In the genomic region with DNA sequence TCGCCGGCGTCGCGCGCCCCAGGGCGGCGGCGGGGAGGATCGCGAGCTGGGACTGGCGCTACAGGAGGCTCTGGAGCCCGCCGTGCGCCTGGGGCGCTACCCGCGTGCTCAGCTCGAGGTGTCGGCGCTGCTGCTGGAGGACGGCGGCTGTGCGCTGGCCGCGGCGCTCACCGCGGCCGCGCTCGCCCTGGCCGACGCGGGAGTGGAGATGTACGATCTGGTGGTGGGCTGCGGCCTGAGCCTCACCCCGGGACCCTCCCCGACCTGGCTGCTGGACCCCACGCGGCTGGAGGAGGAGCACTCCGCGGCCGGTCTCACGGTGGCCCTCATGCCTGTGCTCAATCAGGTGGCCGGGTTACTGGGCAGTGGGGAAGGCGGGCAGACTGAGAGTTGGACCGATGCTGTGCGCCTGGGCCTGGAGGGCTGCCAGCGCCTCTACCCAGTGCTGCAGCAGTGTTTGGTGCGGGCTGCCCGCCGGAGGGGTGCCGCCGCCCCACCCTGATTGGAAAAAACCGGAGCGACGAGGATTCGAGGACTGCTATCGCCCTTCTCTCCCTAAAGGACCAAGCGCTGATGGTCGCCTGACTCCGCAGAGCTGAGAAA, we compare ENCODE assay signal across 8 mouse cellular contexts. TPM values are rescaled to one million over a fixed set of nuclear protein-coding genes. Genes with fewer than 3 reads are reported as not detected.
A peak's percentile ranks its signal among the peaks of the same experiment; 100 is the strongest.
DNase-seq lines count a peak whose midpoint lies in the region; ATAC-seq and TF ChIP-seq lines count a peak whose summit lies in the region.

No protein-coding gene starts in this region.

- H3K27ac ChIP-seq in forebrain, embryonic 15.5 days (replicated peaks): peak overlapping the region; percentile 78
- H3K27ac ChIP-seq in hindbrain, postnatal 0 days: peak overlapping the region; percentile 70
- peak overlapping the region; percentile 56 for H3K27ac ChIP-seq in limb, embryonic 11.5 days (replicated peaks; ENCODE audit: low read depth, low read length)
- peak overlapping the region; percentile 94 for H3K27ac ChIP-seq in midbrain, embryonic 10.5 days (replicated peaks)

- WGBS in forebrain, embryonic 15.5 days: under 1% methylated on average over 59 of the region's 63 CpGs
- under 1% methylated on average over 43 of the region's 63 CpGs for WGBS in hindbrain, postnatal 0 days
- under 1% methylated on average over 54 of the region's 63 CpGs for WGBS in limb, embryonic 11.5 days
- under 1% methylated on average over 63 of the region's 63 CpGs for WGBS in midbrain, embryonic 10.5 days

- H3K4me2 ChIP-seq in forebrain, embryonic 15.5 days (replicated peaks): peak overlapping the region; percentile 99
- H3K4me2 ChIP-seq in hindbrain, postnatal 0 days (ENCODE audit: low read depth, low read length): peak overlapping the region; percentile 97
- H3K4me2 ChIP-seq in limb, embryonic 11.5 days (ENCODE audit: low read depth, severe bottlenecking): peak overlapping the region; percentile 99

- peaks cover 25% of the 10 kb centered on the region for H3K4me1 ChIP-seq in forebrain, embryonic 15.5 days
- H3K4me1 ChIP-seq in hindbrain, postnatal 0 days (ENCODE audit: insufficient read depth, low read length): peaks cover 15% of the 10 kb centered on the region
- H3K4me1 ChIP-seq in limb, embryonic 11.5 days (ENCODE audit: control insufficient read depth, insufficient read depth, low read length): peaks cover 8% of the 10 kb centered on the region; the same call in 1 of the 2 replicates
- H3K4me1 ChIP-seq in midbrain, embryonic 10.5 days: peaks cover 30% of the 10 kb centered on the region

- peak overlapping the region; percentile 98 for H3K4me3 ChIP-seq in forebrain, embryonic 15.5 days
- peak overlapping the region; percentile 91 for H3K4me3 ChIP-seq in hindbrain, postnatal 0 days (ENCODE audit: low read length)
- peak overlapping the region; percentile 89 for H3K4me3 ChIP-seq in limb, embryonic 11.5 days (ENCODE audit: low read depth, low read length)
- peak overlapping the region; percentile 99 for H3K4me3 ChIP-seq in midbrain, embryonic 10.5 days

- H3K27me3 ChIP-seq in forebrain, embryonic 15.5 days: no peaks in the 10 kb centered on the region
- H3K27me3 ChIP-seq in hindbrain, postnatal 0 days (ENCODE audit: insufficient read depth, low read length): no peaks in the 10 kb centered on the region
- H3K27me3 ChIP-seq in limb, embryonic 11.5 days (ENCODE audit: control insufficient read depth, insufficient read depth, low read length): no peaks in the 10 kb centered on the region
- no peaks in the 10 kb centered on the region for H3K27me3 ChIP-seq in midbrain, embryonic 10.5 days (ENCODE audit: low read depth, poor library complexity, severe bottlenecking)

- H3K9me3 ChIP-seq in forebrain, embryonic 15.5 days: no peaks in the 10 kb centered on the region
- no peaks in the 10 kb centered on the region for H3K9me3 ChIP-seq in hindbrain, postnatal 0 days (ENCODE audit: low read length)
- H3K9me3 ChIP-seq in limb, embryonic 11.5 days (ENCODE audit: control insufficient read depth, low read length): no peaks in the 10 kb centered on the region
- H3K9me3 ChIP-seq in midbrain, embryonic 10.5 days (replicated peaks): 0 out of 2 replicates have a peak, but pooled peaks cover 2% of the 10 kb centered on the region

- peak; percentile 23 for DNase-seq in spleen, adult 12 weeks (ENCODE audit: low spot score)
- no peak for DNase-seq in spleen, postnatal 14 days (ENCODE audit: low spot score in 2 of 2)
- peak; percentile 28 for DNase-seq in hindbrain, postnatal 0 days (ENCODE audit: low spot score)
- DNase-seq in limb, embryonic 11.5 days (ENCODE audit: low spot score): peak; percentile 47
- DNase-seq in midbrain, embryonic 10.5 days (ENCODE audit: low spot score): peak; percentile 42
- peak; percentile 68 for DNase-seq in testis, postnatal 10 days (ENCODE audit: low spot score)

- peak overlapping the region; percentile 80 for H3K9ac ChIP-seq in forebrain, embryonic 15.5 days (replicated peaks)
- peak overlapping the region; percentile 72 for H3K9ac ChIP-seq in hindbrain, postnatal 0 days (replicated peaks; ENCODE audit: low read length)
- H3K9ac ChIP-seq in limb, embryonic 11.5 days (ENCODE audit: low read length): peak overlapping the region; percentile 88

- ATAC-seq in cerebellum, adult (ENCODE audit: insufficient number of reproducible peaks, low FRiP score, low TSS enrichment): 0 out of 2 replicates have a peak, but pooled peaks have one; percentile 6
- peak; percentile 46 for ATAC-seq in forebrain, embryonic 15.5 days (replicated peaks)
- ATAC-seq in hindbrain, postnatal 0 days: peak; percentile 39
- 0 out of 2 replicates have a peak, but pooled peaks have one; percentile 17 for ATAC-seq in limb, embryonic 11.5 days (ENCODE audit: insufficient number of reproducible peaks, low FRiP score, low TSS enrichment, low read depth)

- H3K36me3 ChIP-seq in forebrain, embryonic 15.5 days: peaks cover 44% of the 10 kb centered on the region
- peaks cover 41% of the 10 kb centered on the region for H3K36me3 ChIP-seq in hindbrain, postnatal 0 days (ENCODE audit: insufficient read depth, low read length)
- H3K36me3 ChIP-seq in limb, embryonic 11.5 days (ENCODE audit: control insufficient read depth, insufficient read depth, low read length): peaks cover 22% of the 10 kb centered on the region
- H3K36me3 ChIP-seq in midbrain, embryonic 10.5 days: peaks cover 62% of the 10 kb centered on the region

- no peak for TF ChIP-seq CTCF in hindbrain, postnatal 0 days (IDR thresholded peaks at IDR 0.05; ENCODE audit: low read depth)

RNA-seq across cellular contexts. Expression of a gene that starts 0.7 kb away (rescaled TPM):
- not detected in 2 replicates for polyA plus RNA-seq in forebrain, embryonic 15.5 days (2015; fragmentation: Nextera tagmentation; extraction: Ambion mirVana)
- 11.8 TPM in 1 of 2 replicates, not detected in the other for total RNA-seq in hindbrain, postnatal 0 days (2014; rRNA removed)
- polyA plus RNA-seq in hindbrain, postnatal 0 days (2015; fragmentation: Nextera tagmentation; extraction: Ambion mirVana): not detected in 2 replicates
- polyA plus RNA-seq in limb, embryonic 11.5 days (2014; fragmentation: Nextera tagmentation; extraction: Ambion mirVana): 31.1 and 35.1 TPM in 2 replicates
- polyA plus RNA-seq in midbrain, embryonic 10.5 days (2016; fragmentation: Nextera tagmentation; extraction: Ambion mirVana): 6.1 and 14.4 TPM in 2 replicates

RNA-seq across cellular contexts. Expression of a gene that starts 23.8 kb away (rescaled TPM):
- 68.8 and 69.6 TPM in 2 replicates for polyA plus RNA-seq in forebrain, embryonic 15.5 days (2015; fragmentation: Nextera tagmentation; extraction: Ambion mirVana)
- 97.9 and 99.5 TPM in 2 replicates for total RNA-seq in hindbrain, postnatal 0 days (2014; rRNA removed)
- polyA plus RNA-seq in hindbrain, postnatal 0 days (2015; fragmentation: Nextera tagmentation; extraction: Ambion mirVana): 74.3 and 82.2 TPM in 2 replicates
- 66.1 and 78.4 TPM in 2 replicates for polyA plus RNA-seq in limb, embryonic 11.5 days (2014; fragmentation: Nextera tagmentation; extraction: Ambion mirVana)
- polyA plus RNA-seq in midbrain, embryonic 10.5 days (2016; fragmentation: Nextera tagmentation; extraction: Ambion mirVana): 75.6 and 79.8 TPM in 2 replicates

RNA-seq across cellular contexts. Expression of a gene that starts 25.2 kb away (rescaled TPM):
- 8.2 and 8.9 TPM in 2 replicates for polyA plus RNA-seq in forebrain, embryonic 15.5 days (2015; fragmentation: Nextera tagmentation; extraction: Ambion mirVana)
- 12.8 and 13.1 TPM in 2 replicates for total RNA-seq in hindbrain, postnatal 0 days (2014; rRNA removed)
- polyA plus RNA-seq in hindbrain, postnatal 0 days (2015; fragmentation: Nextera tagmentation; extraction: Ambion mirVana): 5.4 and 5.8 TPM in 2 replicates
- 4.5 and 4.7 TPM in 2 replicates for polyA plus RNA-seq in limb, embryonic 11.5 days (2014; fragmentation: Nextera tagmentation; extraction: Ambion mirVana)
- polyA plus RNA-seq in midbrain, embryonic 10.5 days (2016; fragmentation: Nextera tagmentation; extraction: Ambion mirVana): 11.4 and 11.6 TPM in 2 replicates

RNA-seq across cellular contexts. Expression of a gene that starts 35.4 kb away (rescaled TPM):
- 0.60 and 0.79 TPM in 2 replicates for polyA plus RNA-seq in forebrain, embryonic 15.5 days (2015; fragmentation: Nextera tagmentation; extraction: Ambion mirVana)
- total RNA-seq in hindbrain, postnatal 0 days (2014; rRNA removed): not detected in 2 replicates
- polyA plus RNA-seq in hindbrain, postnatal 0 days (2015; fragmentation: Nextera tagmentation; extraction: Ambion mirVana): 0.55 and 0.58 TPM in 2 replicates
- polyA plus RNA-seq in limb, embryonic 11.5 days (2014; fragmentation: Nextera tagmentation; extraction: Ambion mirVana): not detected in 2 replicates
- 1.1 and 2.0 TPM in 2 replicates for polyA plus RNA-seq in midbrain, embryonic 10.5 days (2016; fragmentation: Nextera tagmentation; extraction: Ambion mirVana)

RNA-seq across cellular contexts. Expression of a gene that starts 37.6 kb away (rescaled TPM):
- 11.5 and 14.0 TPM in 2 replicates for polyA plus RNA-seq in forebrain, embryonic 15.5 days (2015; fragmentation: Nextera tagmentation; extraction: Ambion mirVana)
- 29.6 and 34.0 TPM in 2 replicates for total RNA-seq in hindbrain, postnatal 0 days (2014; rRNA removed)
- polyA plus RNA-seq in hindbrain, postnatal 0 days (2015; fragmentation: Nextera tagmentation; extraction: Ambion mirVana): 10.3 and 10.7 TPM in 2 replicates
- 5.9 and 7.8 TPM in 2 replicates for polyA plus RNA-seq in limb, embryonic 11.5 days (2014; fragmentation: Nextera tagmentation; extraction: Ambion mirVana)
- polyA plus RNA-seq in midbrain, embryonic 10.5 days (2016; fragmentation: Nextera tagmentation; extraction: Ambion mirVana): 11.9 and 13.2 TPM in 2 replicates

Comparison
In these comparisons a context has a peak if more than half of its experiments do, and no peak if none do; other contexts are left out.
1. DNase-seq: peak in spleen, adult 12 weeks (single experiment), hindbrain, postnatal 0 days (single experiment), limb, embryonic 11.5 days (single experiment), midbrain, embryonic 10.5 days (single experiment) and testis, postnatal 10 days (single experiment); none in spleen, postnatal 14 days (0 of 2).
2. Peak in every context shown above with its lines, with median percentiles within 50 percentile points of each other: ATAC-seq, H3K27ac ChIP-seq, H3K4me2 ChIP-seq, H3K4me3 ChIP-seq and H3K9ac ChIP-seq.